Mouse (Mus musculus): ENCODE data around the gene Rassf2.

The Rassf2 gene

GRCm38 (mm10) chr2:132029646-132030417 is at the start of gene Rassf2:
Rassf2 (minus strand) TSS chr2:132030258.
- peak; percentile 69 to 72 for DNase-seq (ENCODE audit: low spot score in 2 of 2)

DNA sequence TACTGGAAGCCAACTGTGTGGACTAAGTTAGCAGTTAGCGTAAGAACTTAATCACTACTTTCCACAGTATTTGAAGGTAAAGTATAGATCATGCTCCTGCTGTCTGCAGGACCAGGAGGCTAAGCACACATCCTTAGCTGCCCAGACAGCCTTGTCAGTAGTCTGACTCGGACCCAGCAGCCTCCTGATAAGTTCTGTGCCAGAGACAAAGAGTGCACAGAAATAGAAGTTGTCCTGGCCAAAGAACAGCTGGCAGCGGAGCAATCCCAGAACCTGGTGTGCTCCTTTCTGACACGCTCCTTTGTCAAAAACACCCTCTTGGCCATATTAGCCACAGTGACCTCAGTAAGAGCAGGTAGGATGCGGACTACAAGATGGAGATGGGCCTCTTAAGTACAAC is 49.1 kb upstream of the Rassf2 start:
- DNase-seq (ENCODE audit: low spot score in 2 of 2), result no peak

DNA sequence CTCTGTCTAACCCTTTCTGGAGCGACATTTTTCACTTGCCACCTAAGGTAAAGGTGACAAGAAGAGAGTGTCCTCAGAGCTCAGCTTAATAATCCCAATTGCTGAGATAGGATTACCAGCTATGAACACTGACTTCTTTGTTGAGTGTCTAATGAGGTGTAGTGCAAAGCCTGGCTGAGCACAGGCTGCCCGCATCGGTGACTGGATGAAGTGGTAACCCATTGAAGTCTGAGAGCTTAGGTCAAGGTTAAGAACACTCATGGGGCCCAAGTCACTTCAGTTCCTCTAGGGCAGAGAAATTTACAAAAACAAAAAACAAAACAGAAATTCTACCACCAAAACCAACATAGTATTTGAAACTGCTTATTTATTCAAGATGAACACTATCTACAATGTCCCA is 43.0 kb upstream of the Rassf2 start:
- DNase-seq (ENCODE audit: low spot score in 2 of 2), result no peak

DNA sequence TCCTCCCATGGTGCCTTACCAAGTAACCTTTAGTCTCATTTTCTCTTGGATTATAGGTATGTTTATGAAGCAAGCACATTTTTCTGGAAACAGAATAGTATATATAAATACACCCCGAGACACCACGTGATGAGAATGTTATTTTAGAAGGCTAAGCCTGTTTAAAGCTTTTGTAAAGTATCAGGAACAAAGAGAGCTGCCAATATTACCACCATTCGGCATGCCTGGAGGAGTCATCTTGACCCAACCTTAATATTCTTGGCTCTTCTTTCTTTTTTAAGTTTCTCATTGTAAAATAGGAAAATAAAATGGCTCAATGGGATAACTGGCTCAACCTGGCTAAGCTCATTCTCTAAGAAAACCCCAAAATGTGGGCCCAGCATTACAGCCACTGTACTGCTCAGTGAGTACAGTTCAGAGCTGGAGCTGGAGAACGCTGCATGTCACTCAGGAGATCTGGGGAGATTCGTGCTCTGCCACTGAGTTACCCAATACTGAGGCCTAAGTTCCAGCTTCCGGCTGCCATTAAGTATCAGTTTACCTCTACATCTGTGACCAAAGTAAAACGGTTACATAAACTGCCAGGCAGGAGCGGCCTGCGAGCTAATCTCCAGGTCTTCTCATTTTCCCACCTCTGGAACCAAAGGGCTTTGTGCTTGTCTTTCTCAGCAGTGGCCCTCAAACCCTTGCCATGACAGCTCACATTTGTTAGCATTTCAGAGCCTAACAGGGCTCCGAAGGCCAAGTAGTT is 40.1 kb upstream of the Rassf2 start:
- DNase-seq (ENCODE audit: low spot score in 2 of 2), result no peak

- DNase-seq (ENCODE audit: low spot score in 2 of 2), result no peak
Measured at GRCm38 (mm10) chr2:132064185-132064831, 34.2 kb upstream of the Rassf2 start.

GRCm38 (mm10) chr2:132063776-132064175 is 33.7 kb upstream of the Rassf2 start:
- no peak for DNase-seq (ENCODE audit: low spot score in 2 of 2)

- DNase-seq (ENCODE audit: low spot score in 2 of 2), result no peak
Measured at GRCm38 (mm10) chr2:132061884-132062283, 31.8 kb upstream of the Rassf2 start.

- DNase-seq (ENCODE audit: low spot score in 2 of 2), result no peak
Measured at GRCm38 (mm10) chr2:132059919-132060318, 29.9 kb upstream of the Rassf2 start.

DNA sequence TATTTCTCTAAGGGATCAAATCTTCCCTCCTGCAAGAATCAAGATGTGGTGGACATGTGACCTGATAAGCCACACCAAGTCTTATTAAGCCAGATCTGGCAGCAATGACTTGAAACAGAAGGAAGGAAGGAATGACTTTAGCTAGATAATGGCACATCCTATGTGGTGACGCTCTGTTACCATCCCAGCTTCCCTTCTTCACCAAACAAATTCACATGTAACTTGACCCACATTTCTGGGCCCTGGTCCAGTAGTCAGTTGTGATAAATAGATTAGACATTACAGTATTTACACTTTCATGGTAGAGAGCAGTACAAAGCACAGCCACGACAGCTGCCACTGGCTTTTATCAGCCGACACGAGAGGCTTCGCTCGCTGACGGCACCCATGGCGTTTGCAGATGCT is 25.3 kb upstream of the Rassf2 start:
- no peak for DNase-seq (ENCODE audit: low spot score in 2 of 2)

DNA sequence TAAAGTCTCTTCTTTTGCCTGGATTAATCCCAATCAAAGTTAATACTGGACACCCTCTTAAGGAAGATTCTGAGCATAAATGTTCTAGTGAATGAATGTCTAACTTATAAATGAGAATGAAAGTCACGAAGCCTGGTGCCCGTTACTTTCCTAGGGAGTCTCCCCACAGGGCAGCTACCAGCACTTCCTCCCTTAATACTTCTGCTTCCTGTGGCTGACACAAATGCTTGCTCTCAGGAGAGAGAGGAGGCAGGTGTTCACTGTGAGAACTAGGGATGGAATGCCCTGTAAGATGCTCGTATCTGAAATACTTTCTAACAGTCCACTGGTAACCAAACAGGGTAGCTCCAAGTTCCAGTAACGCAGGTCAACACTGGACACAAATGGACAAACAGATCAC is 23.8 kb upstream of the Rassf2 start:
- DNase-seq (ENCODE audit: low spot score in 2 of 2), result no peak

GRCm38 (mm10) chr2:132051798-132052197 is 21.7 kb upstream of the Rassf2 start:
- no peak for DNase-seq (ENCODE audit: low spot score in 2 of 2)

- DNase-seq (ENCODE audit: low spot score in 2 of 2), result no peak
Measured at GRCm38 (mm10) chr2:132049921-132050320, 19.9 kb upstream of the Rassf2 start.

- no peak for DNase-seq (ENCODE audit: low spot score in 2 of 2)
Measured at GRCm38 (mm10) chr2:132049491-132049890, 19.4 kb upstream of the Rassf2 start.

- DNase-seq (ENCODE audit: low spot score in 2 of 2), result no peak
Measured at GRCm38 (mm10) chr2:132048143-132048772, 18.2 kb upstream of the Rassf2 start.

GRCm38 (mm10) chr2:132047364-132047763 is 17.3 kb upstream of the Rassf2 start:
- no peak for DNase-seq (ENCODE audit: low spot score in 2 of 2)

DNA sequence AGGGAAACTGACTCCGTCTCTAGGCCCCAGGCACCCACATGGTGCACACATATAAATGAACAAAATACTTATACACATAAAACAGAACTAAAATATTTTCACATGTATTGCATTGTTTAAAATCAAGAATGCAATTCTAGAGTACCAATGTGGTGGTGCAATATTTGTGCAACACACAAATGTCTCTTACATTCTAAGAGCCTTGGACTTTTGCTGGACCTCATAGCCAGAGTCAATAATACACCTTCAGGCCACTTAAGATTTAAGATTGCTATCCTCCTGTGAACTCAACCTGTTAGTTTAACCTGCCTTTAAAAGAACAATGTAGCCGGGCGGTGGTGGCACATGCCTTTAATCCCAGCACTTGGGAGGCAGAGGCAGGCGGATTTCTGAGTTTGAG is 16.6 kb upstream of the Rassf2 start:
- DNase-seq (ENCODE audit: low spot score in 2 of 2), result no peak

DNA sequence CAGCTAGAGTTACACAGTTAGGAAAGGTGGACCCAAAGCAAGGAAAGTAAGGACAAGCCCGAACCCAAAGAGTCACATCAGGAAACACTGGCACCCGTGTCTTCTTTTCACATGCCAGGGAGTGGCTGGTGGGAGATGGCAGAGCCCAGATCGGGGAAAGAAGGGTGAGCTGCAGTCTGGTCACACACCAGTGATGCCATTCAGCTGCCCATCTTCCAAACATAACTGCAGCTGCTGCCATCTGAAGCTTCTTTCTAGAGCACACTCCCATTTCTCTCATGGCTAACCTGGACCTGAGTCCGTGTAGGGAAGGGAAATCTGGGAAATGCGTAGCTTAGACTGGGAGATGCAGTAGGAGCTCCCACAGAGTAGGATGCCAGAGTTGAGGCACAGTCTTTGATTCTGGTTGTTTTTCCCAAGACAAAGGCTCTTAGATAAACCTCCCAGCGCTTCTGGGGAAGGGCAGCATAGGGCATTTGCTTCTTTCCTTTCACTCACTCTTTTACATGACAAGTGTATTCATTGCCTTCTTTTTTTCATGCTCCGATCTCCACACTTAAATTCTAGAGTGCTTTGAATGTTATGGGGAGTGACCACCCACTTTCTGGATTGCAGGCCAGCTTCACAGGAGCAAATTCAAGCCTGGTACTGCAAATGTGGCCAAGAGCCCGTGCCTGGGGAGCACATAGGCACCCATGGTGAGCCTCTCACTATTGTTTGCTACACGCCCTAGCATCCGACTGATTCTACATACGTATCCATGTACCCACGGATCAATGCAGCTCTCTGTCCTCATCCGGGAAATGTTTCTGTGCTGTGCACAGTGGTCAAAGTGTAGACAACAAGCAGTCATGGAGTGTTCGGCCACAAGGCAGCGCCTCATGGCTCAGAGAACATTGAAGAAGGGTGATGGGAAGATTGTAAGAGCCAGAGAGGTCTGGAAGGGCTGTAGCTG is 14.5 kb upstream of the Rassf2 start:
- no peak for DNase-seq (ENCODE audit: low spot score in 2 of 2)

DNA sequence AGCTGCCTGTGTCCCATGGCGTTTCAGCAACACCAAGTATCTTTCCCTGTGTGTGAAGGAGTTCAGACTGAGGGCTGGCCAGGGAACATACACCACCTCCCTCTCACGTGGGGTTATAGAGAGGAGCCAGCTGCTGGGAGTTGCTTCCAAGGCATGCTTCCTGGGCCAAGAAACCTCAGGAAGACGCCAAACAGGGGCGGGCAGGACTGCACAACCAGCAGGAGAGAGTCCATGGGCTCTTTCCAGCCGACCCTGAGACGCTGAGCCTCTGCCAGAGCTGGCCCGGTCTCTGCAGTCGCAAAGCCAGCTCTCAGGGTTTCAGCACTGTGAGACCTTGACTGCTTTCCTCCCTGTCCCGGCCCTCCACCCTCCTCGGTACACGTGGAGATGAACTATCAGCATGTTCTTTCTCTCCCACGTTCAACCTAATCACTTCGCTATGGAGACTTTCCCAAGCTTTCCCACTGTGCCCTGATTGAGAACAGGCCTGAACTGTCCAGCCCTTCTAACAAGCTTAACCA is 13.1 kb upstream of the Rassf2 start:
- DNase-seq (ENCODE audit: low spot score in 2 of 2), result no peak

GRCm38 (mm10) chr2:132039894-132040293 is 9.8 kb upstream of the Rassf2 start:
- DNase-seq (ENCODE audit: low spot score in 2 of 2), result no peak

DNA sequence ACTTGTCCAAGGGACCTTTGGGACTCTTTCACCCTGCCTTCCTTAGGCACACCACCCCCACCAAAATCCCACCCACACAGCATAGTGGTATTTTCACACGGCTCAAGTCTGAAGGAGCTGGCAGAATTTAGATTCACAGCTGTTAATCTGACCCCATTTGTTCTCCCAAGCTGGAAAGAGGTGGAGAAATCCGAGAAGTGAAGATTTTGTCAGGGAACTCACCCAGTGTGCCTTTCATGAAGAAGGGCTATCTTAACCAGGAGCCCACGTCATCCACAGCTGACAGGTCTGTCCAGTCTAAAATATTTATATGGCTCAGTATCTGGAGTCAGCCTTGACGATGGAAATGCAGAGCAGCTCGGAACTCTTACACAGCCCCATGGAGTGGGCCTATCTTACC is 6.3 kb upstream of the Rassf2 start:
- DNase-seq (ENCODE audit: low spot score in 2 of 2), result no peak

- DNase-seq (ENCODE audit: low spot score in 2 of 2), result peak in 1 of 2 experiments; percentile 32
Measured at GRCm38 (mm10) chr2:132035470-132035835, 5.4 kb upstream of the Rassf2 start.
